ENCODE assay signal across 8 mouse cellular contexts in the genomic region with DNA sequence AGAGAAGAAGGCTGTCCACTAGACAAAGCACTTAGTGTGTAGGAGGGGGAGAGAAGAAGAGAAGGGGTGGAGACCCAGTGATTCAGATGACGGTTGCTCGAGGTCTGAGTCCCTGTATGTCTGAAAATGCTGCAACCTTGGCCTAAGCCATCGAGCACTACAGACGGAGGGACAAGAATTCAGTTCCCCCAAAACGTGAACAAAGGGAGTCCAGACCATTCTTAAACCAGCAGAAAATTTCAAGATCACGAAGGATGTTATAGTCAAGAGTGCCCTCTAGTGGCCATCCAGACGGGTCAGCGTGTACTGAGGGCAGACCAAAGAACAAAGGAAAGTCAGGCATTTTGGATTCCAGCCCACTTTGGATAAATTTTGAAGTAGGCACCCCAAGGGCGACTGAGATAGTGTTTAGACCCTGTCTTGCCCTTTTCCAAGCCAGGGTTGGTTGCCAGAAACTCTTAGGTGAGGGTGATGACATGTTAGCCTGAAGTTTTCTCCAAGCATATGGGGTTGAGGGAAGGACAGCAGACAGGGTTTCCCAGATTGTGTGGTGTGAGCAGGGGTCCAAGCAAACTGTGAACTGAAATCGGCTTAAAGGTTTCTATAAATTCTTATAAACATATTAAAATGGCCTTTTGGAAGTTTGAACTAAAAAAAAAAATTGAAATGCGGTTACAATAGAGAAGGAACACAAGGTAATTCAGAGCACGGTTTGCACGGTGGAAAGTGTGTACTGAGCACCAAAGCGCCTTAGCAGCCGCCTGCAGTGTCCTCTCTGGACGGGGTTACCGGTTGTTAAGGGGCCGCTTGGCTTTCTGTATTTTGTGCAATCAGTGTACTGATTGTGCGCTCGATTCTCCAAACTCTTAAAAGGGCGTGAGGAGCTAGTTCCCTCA. TPM values are rescaled to one million over a fixed set of nuclear protein-coding genes. Genes with fewer than 3 reads are reported as not detected.
A peak's percentile ranks its signal among the peaks of the same experiment; 100 is the strongest.
DNase-seq lines count a peak whose midpoint lies in the region; ATAC-seq and TF ChIP-seq lines count a peak whose summit lies in the region.

No protein-coding gene starts in this region.

- DNase-seq in CD8-positive naive resting alpha-beta T cell, adult 2 months (ENCODE audit: low read depth in 2 of 2, low spot score in 2 of 2): peak; percentile 70 to 79
- peak; percentile 90 for DNase-seq in heart, embryonic 10.5 days (ENCODE audit: low spot score)
- DNase-seq in kidney, adult 9 months: peak; percentile 82
- DNase-seq in naive thymus-derived CD4-positive, alpha-beta T cell, adult 2 months (ENCODE audit: low read depth): peak; percentile 88
- DNase-seq in testis, postnatal 10 days (ENCODE audit: low spot score): peak; percentile 73

- no peaks in the 10 kb centered on the region for H3K36me3 ChIP-seq in embryonic facial prominence, embryonic 15.5 days
- H3K36me3 ChIP-seq in heart, embryonic 10.5 days: no peaks in the 10 kb centered on the region
- H3K36me3 ChIP-seq in liver, embryonic 12.5 days: no peaks in the 10 kb centered on the region

- peak overlapping the region; percentile 68 for H3K4me3 ChIP-seq in bone marrow macrophage, adult 2 months (ENCODE audit: insufficient read depth, low read length)
- peak overlapping the region; percentile 52 for H3K4me3 ChIP-seq in embryonic facial prominence, embryonic 15.5 days (replicated peaks)
- peak overlapping the region; percentile 59 for H3K4me3 ChIP-seq in heart, embryonic 10.5 days
- peak overlapping the region; percentile 62 for H3K4me3 ChIP-seq in liver, embryonic 12.5 days

- peak overlapping the region; percentile 77 for H3K27ac ChIP-seq in bone marrow macrophage, adult 2 months (ENCODE audit: insufficient read depth, low read depth, low read length)
- peak overlapping the region; percentile 97 for H3K27ac ChIP-seq in embryonic facial prominence, embryonic 15.5 days (replicated peaks)
- H3K27ac ChIP-seq in heart, embryonic 10.5 days: peak overlapping the region; percentile 95
- H3K27ac ChIP-seq in liver, embryonic 12.5 days: peak overlapping the region; percentile 95

- peak; percentile 76 for ATAC-seq in embryonic facial prominence, embryonic 15.5 days (ENCODE audit: insufficient number of reproducible peaks, low FRiP score, low TSS enrichment, low read depth)
- ATAC-seq in liver, embryonic 12.5 days: peak; percentile 62

- H3K9ac ChIP-seq in embryonic facial prominence, embryonic 15.5 days: peak overlapping the region; percentile 45
- H3K9ac ChIP-seq in liver, embryonic 12.5 days: peak overlapping the region; percentile 77

- peak; percentile 61 for TF ChIP-seq CTCF in bone marrow macrophage, adult 2 months (IDR thresholded peaks at IDR 0.05; ENCODE audit: low read depth, low read length)

- TF ChIP-seq POLR2A in bone marrow macrophage, adult 2 months (IDR thresholded peaks at IDR 0.05; ENCODE audit: borderline replicate concordance, low read depth, low read length): no peak

- no peaks in the 10 kb centered on the region for H3K9me3 ChIP-seq in embryonic facial prominence, embryonic 15.5 days (replicated peaks)
- H3K9me3 ChIP-seq in heart, embryonic 10.5 days: no peaks in the 10 kb centered on the region
- H3K9me3 ChIP-seq in liver, embryonic 12.5 days (replicated peaks): no peaks in the 10 kb centered on the region

- H3K4me1 ChIP-seq in bone marrow macrophage, adult 2 months (ENCODE audit: control insufficient read depth, insufficient read depth, low read length): peaks cover 12% of the 10 kb centered on the region
- H3K4me1 ChIP-seq in embryonic facial prominence, embryonic 15.5 days: peaks cover 9% of the 10 kb centered on the region
- H3K4me1 ChIP-seq in heart, embryonic 10.5 days: peaks cover 10% of the 10 kb centered on the region; the same call in 1 of the 2 replicates
- H3K4me1 ChIP-seq in liver, embryonic 12.5 days: peaks cover 33% of the 10 kb centered on the region

- no peaks in the 10 kb centered on the region for H3K27me3 ChIP-seq in embryonic facial prominence, embryonic 15.5 days
- no peaks in the 10 kb centered on the region for H3K27me3 ChIP-seq in heart, embryonic 10.5 days (ENCODE audit: insufficient read depth, poor library complexity, severe bottlenecking)
- H3K27me3 ChIP-seq in liver, embryonic 12.5 days (replicated peaks): no peaks in the 10 kb centered on the region

- H3K4me2 ChIP-seq in embryonic facial prominence, embryonic 15.5 days (replicated peaks): peak overlapping the region; percentile 64
- peak overlapping the region; percentile 77 for H3K4me2 ChIP-seq in liver, embryonic 12.5 days

- WGBS in embryonic facial prominence, embryonic 15.5 days: under 1% methylated on average over 21 of the region's 21 CpGs
- WGBS in heart, embryonic 10.5 days: under 1% methylated on average over 21 of the region's 21 CpGs
- under 1% methylated on average over 21 of the region's 21 CpGs for WGBS in liver, embryonic 12.5 days (ENCODE audit: insufficient replicate concordance)

RNA-seq across cellular contexts. Expression of gene Hist1h4j, which starts 0.6 kb away (rescaled TPM):
- polyA plus RNA-seq in bone marrow macrophage, adult 2 months (2012; ENCODE audit: insufficient read depth, insufficient read length, missing spikeins): 1.8 and 2.7 TPM in 2 replicates
- polyA plus RNA-seq in embryonic facial prominence, embryonic 15.5 days (2015; fragmentation: Nextera tagmentation; extraction: Ambion mirVana): 1.7 and 1.9 TPM in 2 replicates
- polyA plus RNA-seq in heart, embryonic 10.5 days (2016; fragmentation: Nextera tagmentation; extraction: Ambion mirVana): 2.0 TPM in 1 of 2 replicates, not detected in the other
- 0.59 and 0.75 TPM in 2 replicates for polyA plus RNA-seq in liver, embryonic 12.5 days (2016; fragmentation: Nextera tagmentation; extraction: Ambion mirVana)

RNA-seq across cellular contexts. Expression of gene Hist1h2bm, which starts 12.4 kb away (rescaled TPM):
- 2.1 TPM in 1 of 2 replicates, not detected in the other for polyA plus RNA-seq in bone marrow macrophage, adult 2 months (2012; ENCODE audit: insufficient read depth, insufficient read length, missing spikeins)
- polyA plus RNA-seq in embryonic facial prominence, embryonic 15.5 days (2015; fragmentation: Nextera tagmentation; extraction: Ambion mirVana): 1.8 and 4.1 TPM in 2 replicates
- polyA plus RNA-seq in heart, embryonic 10.5 days (2016; fragmentation: Nextera tagmentation; extraction: Ambion mirVana): 2.4 and 3.7 TPM in 2 replicates
- 6.4 and 6.5 TPM in 2 replicates for polyA plus RNA-seq in liver, embryonic 12.5 days (2016; fragmentation: Nextera tagmentation; extraction: Ambion mirVana)

RNA-seq across cellular contexts. Expression of gene Hist1h4k, which starts 16.0 kb away (rescaled TPM):
- 3.6 and 8.9 TPM in 2 replicates for polyA plus RNA-seq in bone marrow macrophage, adult 2 months (2012; ENCODE audit: insufficient read depth, insufficient read length, missing spikeins)
- 1.5 and 2.9 TPM in 2 replicates for polyA plus RNA-seq in embryonic facial prominence, embryonic 15.5 days (2015; fragmentation: Nextera tagmentation; extraction: Ambion mirVana)
- 2.4 and 3.8 TPM in 2 replicates for polyA plus RNA-seq in heart, embryonic 10.5 days (2016; fragmentation: Nextera tagmentation; extraction: Ambion mirVana)
- 3.7 and 5.9 TPM in 2 replicates for polyA plus RNA-seq in liver, embryonic 12.5 days (2016; fragmentation: Nextera tagmentation; extraction: Ambion mirVana)

RNA-seq across cellular contexts. Expression of gene Hist1h3h, which starts 16.8 kb away (rescaled TPM):
- polyA plus RNA-seq in bone marrow macrophage, adult 2 months (2012; ENCODE audit: insufficient read depth, insufficient read length, missing spikeins): 6.9 TPM in 1 of 2 replicates, not detected in the other
- polyA plus RNA-seq in embryonic facial prominence, embryonic 15.5 days (2015; fragmentation: Nextera tagmentation; extraction: Ambion mirVana): 6.6 and 7.1 TPM in 2 replicates
- polyA plus RNA-seq in heart, embryonic 10.5 days (2016; fragmentation: Nextera tagmentation; extraction: Ambion mirVana): 3.7 and 3.8 TPM in 2 replicates
- 8.3 and 14.2 TPM in 2 replicates for polyA plus RNA-seq in liver, embryonic 12.5 days (2016; fragmentation: Nextera tagmentation; extraction: Ambion mirVana)

RNA-seq across cellular contexts. Expression of gene Hist1h2ai, which starts 18.0 kb away (rescaled TPM):
- polyA plus RNA-seq in bone marrow macrophage, adult 2 months (2012; ENCODE audit: insufficient read depth, insufficient read length, missing spikeins): 4.0 TPM in 1 of 2 replicates, not detected in the other
- 6.9 and 13.7 TPM in 2 replicates for polyA plus RNA-seq in embryonic facial prominence, embryonic 15.5 days (2015; fragmentation: Nextera tagmentation; extraction: Ambion mirVana)
- 6.3 and 11.7 TPM in 2 replicates for polyA plus RNA-seq in heart, embryonic 10.5 days (2016; fragmentation: Nextera tagmentation; extraction: Ambion mirVana)
- polyA plus RNA-seq in liver, embryonic 12.5 days (2016; fragmentation: Nextera tagmentation; extraction: Ambion mirVana): 13.8 and 17.6 TPM in 2 replicates

Comparison
In these comparisons a context has a peak if more than half of its experiments do, and no peak if none do; other contexts are left out.
1. Peak in every context shown above with its lines: DNase-seq, ATAC-seq, H3K4me3 ChIP-seq and H3K27ac ChIP-seq.